Mouse (Mus musculus) embryonic facial prominence, embryonic 11.5 days (tissue): ENCODE results near the gene Nhp2. TPM values are rescaled to one million over a fixed set of nuclear protein-coding genes. Genes with fewer than 3 reads are reported as not detected.

ENCODE experiments used
- ATAC-seq: fragments of 200-750 bp; cut with Nextera tagmentation; replicated peaks from 2 replicates; pipeline ENCODE4 v1.8.0; 2017; ENCODE audit warnings: low read depth; ENCODE audit not compliant: insufficient number of reproducible peaks, low FRiP score, low TSS enrichment
- DNase-seq: peaks from one replicate; pipeline ENCODE4 v3.0.0-alpha.2; 2015; ENCODE audit warnings: low spot score
- H3K27ac ChIP-seq: fragments of 300-500 bp; sonication (generic); replicated peaks from 2 replicates; pipeline ENCODE4 v1.5.1; 2014; ENCODE audit warnings: mild to moderate bottlenecking, low read depth, low read length, control low read depth
- H3K27me3 ChIP-seq: fragments of 300-500 bp; sonication (generic); 2 replicates; pipeline ENCODE4 v1.6.1; 2014; ENCODE audit warnings: mild to moderate bottlenecking, low read length, moderate library complexity, mixed read lengths; ENCODE audit not compliant: control insufficient read depth, insufficient read depth
- H3K36me3 ChIP-seq: fragments of 300-500 bp; sonication (generic); replicated peaks from 2 replicates; pipeline ENCODE4 v1.6.1; 2014; ENCODE audit warnings: low read depth, mild to moderate bottlenecking, low read length, moderate library complexity, mixed read lengths; ENCODE audit not compliant: control insufficient read depth, insufficient read depth
- H3K4me1 ChIP-seq: fragments of 300-500 bp; sonication (generic); 2 replicates; pipeline ENCODE4 v1.6.1; 2014; ENCODE audit warnings: low read length, mixed read lengths; ENCODE audit not compliant: control insufficient read depth, insufficient read depth
- H3K4me2 ChIP-seq: fragments of 300-500 bp; sonication (generic); 2 replicates; pipeline ENCODE4 v1.6.1; 2014; ENCODE audit warnings: low read depth, mild to moderate bottlenecking, control low read depth, low read length, moderate library complexity
- H3K4me3 ChIP-seq: fragments of 300-500 bp; sonication (generic); 2 replicates; pipeline ENCODE4 v1.5.1; 2014; ENCODE audit warnings: low read depth, low read length, control low read depth
- H3K9ac ChIP-seq: fragments of 300-500 bp; sonication (generic); replicated peaks from 2 replicates; pipeline ENCODE4 v1.6.1; 2014; ENCODE audit warnings: mild to moderate bottlenecking, control low read depth, low read length
- H3K9me3 ChIP-seq: fragments of 300-500 bp; sonication (generic); replicated peaks from 2 replicates; pipeline ENCODE4 v1.6.1; 2016; ENCODE audit warnings: mild to moderate bottlenecking, low read length, inconsistent platforms, mixed read lengths; ENCODE audit not compliant: control insufficient read depth
- WGBS: fragments of 180-500 bp; shearing (Covaris S2); extraction: QIAGEN DNeasy Blood & Tissue Kit; methylation state at CpG from one replicate; pipeline ENCODE4 v1.1.7; 2014; 5-methylcytosine and 5-hydroxymethylcytosine counted together
- polyA plus RNA-seq: library from polyadenylated mRNA; unstranded; fragments of >200 nt; fragmentation: Nextera tagmentation; extraction: Ambion mirVana; gene quantifications from 2 replicates; pipeline ENCODE4 v1.2.1, GENCODE M21; 2014

The Nhp2 gene
- polyA plus RNA-seq, 1 experiment from 2014 or later, result 169 TPM

GRCm38 (mm10) chr11:51673291-51673690 is 53.8 kb downstream of the Nhp2 start:
- WGBS, result 83% methylated on average over 9 of the region's 9 CpGs
- DNase-seq (no peak), ATAC-seq (no peak)
- no peak overlapping the region for H3K4me3 ChIP-seq
- H3K9ac ChIP-seq, result no peak overlapping the region
- H3K27ac ChIP-seq, result no peak overlapping the region
- H3K36me3 ChIP-seq, result no peaks in the 10 kb centered on the region
- H3K4me1 ChIP-seq, result no peaks in the 10 kb centered on the region
- H3K4me2 ChIP-seq, result no peak overlapping the region
- H3K27me3 ChIP-seq, result no peaks in the 10 kb centered on the region
- no peaks in the 10 kb centered on the region for H3K9me3 ChIP-seq

Other genes starting within 250 kb of the Nhp2 start
- gene Phykpl, start 35.0 kb upstream of the Nhp2 start, polyA plus RNA-seq, result 8.7 and 10.2 TPM in 2 replicates
- gene Hnrnpab, start 12.9 kb upstream of the Nhp2 start, polyA plus RNA-seq, result 797 and 870 TPM in 2 replicates
- 36.0 and 39.0 TPM in 2 replicates for gene Rmnd5b, start 16.2 kb downstream of the Nhp2 start, polyA plus RNA-seq
- 7.4 and 10.2 TPM in 2 replicates for gene N4bp3, start 31.1 kb downstream of the Nhp2 start, polyA plus RNA-seq
- gene D930048N14Rik, start 31.2 kb downstream of the Nhp2 start, polyA plus RNA-seq, result 0.88 and 1.1 TPM in 2 replicates
- gene 0610009B22Rik, start 69.1 kb downstream of the Nhp2 start, polyA plus RNA-seq, result 100 and 107 TPM in 2 replicates
- gene Sec24a, start 143.9 kb downstream of the Nhp2 start, polyA plus RNA-seq, result 10.5 and 11.5 TPM in 2 replicates
- 104 and 108 TPM in 2 replicates for gene Sar1b, start 144.0 kb downstream of the Nhp2 start, polyA plus RNA-seq
- 0.26 and 0.52 TPM in 2 replicates for gene Jade2, start 237.9 kb downstream of the Nhp2 start, polyA plus RNA-seq